Mouse (Mus musculus) brain, embryonic 18.5 days (tissue): ENCODE measurements around the gene Phf2.

Source experiments
- DNase-seq: peaks from one replicate; pipeline ENCODE4 v3.0.0-alpha.2; 2012; ENCODE audit warnings: low read depth, low spot score

Phf2 gene

DNA sequence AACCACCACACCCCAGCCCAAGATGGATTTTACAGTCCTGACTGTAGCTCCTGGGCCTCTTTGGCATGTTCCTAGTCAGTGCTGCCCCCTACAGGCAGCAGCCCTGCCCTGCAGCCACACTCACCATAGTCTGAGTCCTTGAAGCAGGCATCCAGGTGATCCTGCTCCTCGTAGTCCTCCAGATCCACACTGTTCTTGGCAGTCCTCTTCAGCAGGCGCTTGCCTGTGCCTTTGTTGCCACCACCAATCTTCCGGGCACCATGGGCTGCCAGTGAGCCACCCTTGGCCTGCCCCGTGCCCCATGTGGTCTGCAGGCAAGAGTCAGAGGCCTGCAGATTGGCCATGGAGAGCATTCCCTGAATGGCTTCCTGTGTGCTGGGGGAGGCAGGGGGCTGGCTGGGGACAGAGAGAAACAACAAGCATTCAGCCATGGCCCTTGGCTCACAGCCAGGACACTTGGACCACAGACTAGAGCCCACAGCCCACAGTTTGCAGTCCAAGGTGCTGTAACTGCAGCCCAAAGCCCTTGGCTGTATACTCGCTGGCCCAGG, 63.4 kb downstream of the Phf2 start:
- no peak for DNase-seq

- DNase-seq: no peak
These were observed 68.7 kb downstream of the Phf2 start for GRCm38 (mm10) chr13:48802181-48802580.

GRCm38 (mm10) chr13:48800850-48801546, 69.9 kb downstream of the Phf2 start:
- no peak for DNase-seq

- DNase-seq: no peak
These were observed 72.6 kb downstream of the Phf2 start for GRCm38 (mm10) chr13:48798256-48798771.

GRCm38 (mm10) chr13:48796906-48797305, 74.0 kb downstream of the Phf2 start:
- no peak for DNase-seq

DNA sequence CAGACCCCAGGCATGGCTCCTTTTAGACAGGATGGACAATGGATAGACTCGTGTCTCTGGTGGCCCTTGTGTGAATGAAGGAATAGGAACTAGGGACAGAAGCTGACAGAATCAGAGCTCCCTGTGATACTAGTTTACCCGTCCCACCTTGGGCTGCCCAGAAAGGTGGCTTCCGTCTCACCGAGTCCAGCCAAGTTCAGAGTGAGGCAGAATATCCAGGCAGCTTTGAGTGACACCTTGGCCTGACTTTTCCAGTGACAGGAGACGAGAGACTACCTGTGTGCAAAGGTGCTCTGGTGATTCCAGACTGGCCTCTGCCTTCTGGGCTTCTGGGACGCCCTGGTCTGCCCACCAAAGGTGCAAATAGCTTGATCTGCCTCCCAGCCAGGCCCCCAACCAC, 75.2 kb downstream of the Phf2 start:
- DNase-seq: no peak

DNA sequence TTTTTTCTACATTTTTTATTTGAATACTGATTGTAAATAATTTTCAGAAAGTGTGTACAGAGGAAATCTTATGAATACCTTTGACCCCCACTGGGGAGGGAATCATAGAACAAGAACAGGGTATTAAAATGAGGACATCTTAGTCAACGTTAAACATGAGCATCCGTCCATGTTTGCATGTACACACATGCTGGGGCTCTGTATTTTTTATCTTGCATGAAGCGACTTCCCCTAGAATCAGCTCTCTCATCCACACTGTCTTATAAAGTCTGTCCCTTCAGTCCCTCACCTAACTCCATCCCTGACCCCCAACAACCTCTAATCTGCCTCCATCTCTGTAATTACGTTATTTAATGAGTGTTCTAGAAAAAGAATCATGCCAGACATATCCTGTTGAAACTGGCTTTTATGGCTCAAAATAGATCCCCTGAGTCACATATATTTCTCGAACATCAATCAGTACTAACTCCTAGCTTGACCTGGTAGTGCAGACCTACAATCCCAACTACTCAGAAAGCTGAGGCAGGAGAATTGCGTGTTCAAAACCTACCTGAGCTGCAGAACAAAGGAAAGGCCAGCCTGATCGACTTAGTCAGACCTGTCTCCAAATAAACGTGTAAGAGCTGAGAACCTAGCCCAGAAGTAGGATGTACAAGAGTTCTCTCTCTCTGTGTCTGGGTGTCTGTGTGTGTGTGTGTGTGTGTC, 86.2 kb downstream of the Phf2 start:
- no peak for DNase-seq

DNA sequence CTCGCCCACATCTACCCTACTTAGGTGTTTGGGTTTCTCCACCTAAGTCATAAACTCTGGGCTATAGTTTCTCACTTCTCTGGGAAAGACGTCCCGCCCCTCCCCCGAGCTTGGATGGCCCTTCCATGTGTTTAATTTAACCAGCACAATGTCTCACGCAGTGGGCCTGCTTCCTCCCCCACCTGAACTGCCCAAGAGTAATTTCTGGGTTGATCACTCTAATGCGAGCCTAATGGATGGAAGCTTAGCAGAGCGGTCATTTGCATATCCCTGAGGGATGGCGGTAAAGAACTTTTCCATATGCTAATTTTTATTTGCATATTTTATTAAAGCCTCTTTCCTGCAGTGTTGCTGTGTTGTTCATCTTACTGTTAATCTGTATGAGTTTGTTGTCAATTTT, 86.8 kb downstream of the Phf2 start:
- DNase-seq: no peak

DNA sequence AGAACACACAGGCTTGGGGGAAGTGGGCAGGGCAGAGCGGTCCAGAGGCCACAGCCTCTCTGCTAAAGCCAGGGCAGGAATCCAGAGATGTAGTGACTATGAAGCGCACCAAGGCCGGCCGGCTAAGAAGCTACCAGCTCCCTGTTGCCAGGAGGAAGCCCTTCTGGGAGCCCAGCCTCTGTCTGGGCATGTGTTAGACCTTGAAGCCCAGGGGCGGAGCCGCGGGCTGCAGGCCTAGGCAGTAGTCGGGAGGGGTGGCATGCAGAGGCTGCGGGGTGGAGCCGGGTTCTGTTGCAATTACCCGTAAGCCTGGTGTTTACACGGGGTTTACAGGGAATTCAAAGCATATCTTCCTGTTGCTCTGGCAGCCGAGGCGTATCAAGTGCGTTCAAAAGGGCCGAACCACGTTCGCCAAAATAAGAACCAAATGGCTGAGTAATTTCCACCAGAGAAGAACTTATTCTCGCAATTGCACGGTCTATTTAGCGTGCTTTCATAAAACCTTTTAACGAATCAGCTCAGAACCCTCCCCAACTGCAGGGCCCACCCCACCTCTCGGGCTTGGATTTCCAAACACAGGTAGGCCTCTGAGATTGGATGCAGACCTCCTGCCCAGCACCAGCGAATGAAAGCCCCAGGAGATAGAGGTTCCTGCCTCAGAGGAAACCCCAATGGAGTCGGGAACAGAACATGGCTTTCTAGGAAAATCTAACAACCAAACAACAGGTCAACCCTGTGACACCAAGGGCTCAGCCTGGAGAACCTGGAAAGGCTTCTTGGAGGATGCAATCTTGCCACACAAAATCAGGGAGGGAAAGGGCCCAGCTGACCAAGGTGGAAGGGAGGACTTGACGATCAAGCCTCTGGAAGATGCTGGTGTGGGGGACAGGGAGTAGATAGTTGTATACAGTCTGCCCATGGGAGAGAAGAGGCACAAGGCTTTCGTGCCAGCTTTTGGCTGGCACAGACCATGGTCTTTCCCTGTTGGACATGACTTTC, 87.9 kb downstream of the Phf2 start:
- no peak for DNase-seq

GRCm38 (mm10) chr13:48780345-48781010, 90.4 kb downstream of the Phf2 start:
- no peak for DNase-seq

DNA sequence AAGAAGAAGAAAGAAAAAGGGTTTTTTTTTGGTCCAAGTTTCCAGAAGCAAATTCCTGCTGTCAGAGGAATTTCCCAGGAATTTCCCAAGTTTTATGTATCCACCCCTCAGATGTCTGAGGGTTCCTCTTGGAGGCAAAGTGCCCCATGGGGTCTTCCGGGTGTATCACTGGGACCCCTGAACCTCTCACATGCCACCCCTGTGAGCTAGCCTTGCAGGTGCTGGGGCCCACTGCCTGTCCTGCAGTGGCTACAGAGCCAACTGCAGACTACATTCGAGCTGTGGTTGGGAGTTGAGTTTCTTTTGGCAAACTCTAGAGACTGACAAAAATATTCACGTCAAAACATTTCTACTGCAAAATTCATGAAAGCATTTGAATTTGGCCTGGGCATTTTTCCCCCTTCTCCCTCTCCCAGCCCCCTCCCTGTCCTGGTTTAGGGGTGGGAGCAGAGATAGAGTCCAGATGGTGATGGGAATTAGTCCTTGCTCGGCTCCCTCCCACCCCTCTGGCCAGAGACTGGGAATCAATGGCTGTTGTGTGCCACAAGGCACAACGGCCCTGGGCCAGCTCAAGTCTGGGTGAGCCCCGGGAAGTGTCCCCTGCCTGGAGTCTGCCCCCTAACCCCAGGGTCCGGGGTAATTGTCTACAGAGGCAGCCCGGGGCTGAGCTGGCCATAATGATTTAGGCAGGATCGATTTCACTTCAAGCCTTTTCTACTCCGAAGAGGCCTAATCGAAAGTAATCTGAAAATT, 91.2 kb downstream of the Phf2 start:
- DNase-seq: no peak

GRCm38 (mm10) chr13:48778138-48778537, 92.8 kb downstream of the Phf2 start:
- DNase-seq: no peak

GRCm38 (mm10) chr13:48774506-48774905, 96.4 kb downstream of the Phf2 start:
- no peak for DNase-seq

GRCm38 (mm10) chr13:48768109-48768508, 102.8 kb downstream of the Phf2 start:
- no peak for DNase-seq

DNA sequence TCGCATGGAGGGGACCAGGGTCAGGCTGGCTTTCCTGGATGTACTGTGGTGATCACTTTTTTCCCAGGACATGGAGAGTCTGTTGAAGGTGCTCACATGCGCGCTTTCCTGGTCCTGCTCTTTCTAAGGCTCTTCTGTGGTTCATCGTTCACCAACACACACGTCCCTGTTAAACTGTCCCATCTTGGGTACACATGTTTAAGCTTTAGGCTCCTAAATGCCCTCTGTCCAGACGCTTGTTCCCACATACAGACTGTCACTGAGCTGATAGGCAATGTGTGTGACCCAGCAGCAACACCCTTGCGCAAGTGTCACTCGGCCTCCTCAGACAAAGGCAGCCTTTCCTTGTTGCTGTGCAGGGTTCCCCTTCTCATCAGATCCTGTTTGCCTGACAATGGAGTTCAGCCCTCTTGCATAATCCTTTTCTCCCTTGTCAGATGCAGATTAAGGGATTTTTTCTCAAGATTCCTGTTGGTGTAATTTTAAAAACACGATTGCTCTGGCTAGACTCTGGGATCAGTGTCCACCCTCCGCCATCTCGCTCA, 107.1 kb downstream of the Phf2 start:
- no peak for DNase-seq

GRCm38 (mm10) chr13:48760855-48761436, 110.0 kb downstream of the Phf2 start:
- no peak for DNase-seq

- no peak for DNase-seq
These were observed 114.2 kb downstream of the Phf2 start for GRCm38 (mm10) chr13:48756769-48757168.
